Mouse (Mus musculus) lung, adult 2 months (tissue): ENCODE measurements around the gene D6Ertd527e.

Experiments
- CTCF ChIP-seq: fragments of 200-500 bp; IDR thresholded peaks from 2 replicates; pipeline ENCODE4 v1.5.1; 2011; ENCODE audit warnings: mild to moderate bottlenecking, low read length, control low read depth; ENCODE audit not compliant: insufficient read depth
- POLR2A ChIP-seq: fragments of 200-500 bp; IDR thresholded peaks from 2 replicates; pipeline ENCODE4 v1.6.1; 2011; ENCODE audit warnings: low read depth, mild to moderate bottlenecking, control low read depth, low read length, borderline replicate concordance; ENCODE audit errors: extremely low read depth

GRCm38 (mm10) chr6:87131078-87131477, 26.5 kb downstream of the D6Ertd527e start:
- no peak for TF ChIP-seq POLR2A
- no peak for TF ChIP-seq CTCF
